Mouse (Mus musculus): Measurements from ENCODE around the gene Skp2.

Gene Skp2

DNA sequence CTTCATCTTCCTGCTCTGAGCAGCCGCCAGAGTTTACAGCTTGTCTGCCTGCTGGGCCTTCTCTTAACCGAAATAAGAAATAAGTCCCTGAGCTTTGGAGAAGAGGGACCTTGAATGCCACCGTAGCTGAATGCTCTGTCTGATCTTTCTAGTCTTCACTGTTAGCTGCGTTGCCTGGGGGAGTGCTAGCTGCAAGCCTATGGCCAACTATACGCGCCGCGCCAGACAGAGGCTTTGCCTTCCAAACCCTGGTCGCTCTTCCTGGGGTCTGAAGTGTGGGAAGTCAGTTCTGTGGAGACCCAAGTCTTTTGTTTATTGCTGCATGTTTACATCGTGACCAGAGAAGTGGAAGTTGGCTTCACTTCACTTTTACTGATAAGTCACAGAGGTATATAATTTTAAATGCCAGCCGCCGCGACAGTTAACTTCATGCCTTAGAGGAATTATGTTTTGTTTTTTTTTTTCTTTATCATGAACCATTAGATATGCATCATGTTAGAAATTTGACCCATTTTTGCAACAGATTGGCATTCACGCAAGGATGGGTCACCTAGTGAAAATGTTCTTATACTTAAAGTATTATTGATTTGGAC, 79.5 kb downstream of the Skp2 start:
- in situ Hi-C loops (cut with MseI, MboI) = no loop called here

- in situ Hi-C loops (cut with MseI, MboI) = no loop called here
These were observed 80.6 kb downstream of the Skp2 start for GRCm38 (mm10) chr15:9074671-9075070.

DNA sequence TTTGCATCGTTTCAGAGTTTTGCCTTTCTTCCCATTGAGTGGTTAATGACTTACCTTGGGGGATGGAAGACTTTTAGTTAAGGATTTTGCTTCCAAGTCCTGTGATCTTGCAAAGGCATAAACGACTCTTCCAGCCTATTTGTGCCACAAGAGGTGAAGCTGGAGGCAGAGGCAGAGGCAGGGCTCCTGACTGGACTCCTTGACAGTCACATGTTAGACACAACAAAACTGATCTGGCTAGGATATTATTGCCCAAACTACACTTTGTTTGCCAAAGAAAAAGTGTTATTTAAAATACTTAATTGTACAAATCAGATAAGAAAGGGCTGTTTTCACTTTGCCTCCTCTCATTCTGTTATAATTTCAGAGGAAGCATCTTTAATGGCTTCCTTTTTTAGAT, 81.1 kb downstream of the Skp2 start:
- in situ Hi-C loops (cut with MseI, MboI) = no loop called here

DNA sequence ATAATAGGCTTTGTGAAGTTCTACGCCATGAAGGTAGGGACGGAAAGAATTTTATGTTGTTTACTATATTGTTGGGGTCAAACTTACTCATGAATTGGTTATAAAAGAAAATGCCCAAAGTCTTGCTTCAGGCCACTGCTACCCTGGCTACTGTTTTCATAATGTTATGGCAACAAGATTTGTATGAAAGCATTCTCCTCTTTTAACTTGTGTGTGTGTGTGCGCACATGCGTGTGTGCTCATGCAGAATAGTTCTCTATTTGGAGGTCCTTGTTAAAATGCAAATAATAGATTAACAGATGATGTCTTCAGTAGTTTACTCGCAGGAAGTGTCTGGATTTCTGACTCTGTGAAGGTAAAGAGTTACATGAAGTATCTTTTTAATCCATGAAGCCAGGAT, 81.5 kb downstream of the Skp2 start:
- in situ Hi-C loops (cut with MseI, MboI) = no loop called here

DNA sequence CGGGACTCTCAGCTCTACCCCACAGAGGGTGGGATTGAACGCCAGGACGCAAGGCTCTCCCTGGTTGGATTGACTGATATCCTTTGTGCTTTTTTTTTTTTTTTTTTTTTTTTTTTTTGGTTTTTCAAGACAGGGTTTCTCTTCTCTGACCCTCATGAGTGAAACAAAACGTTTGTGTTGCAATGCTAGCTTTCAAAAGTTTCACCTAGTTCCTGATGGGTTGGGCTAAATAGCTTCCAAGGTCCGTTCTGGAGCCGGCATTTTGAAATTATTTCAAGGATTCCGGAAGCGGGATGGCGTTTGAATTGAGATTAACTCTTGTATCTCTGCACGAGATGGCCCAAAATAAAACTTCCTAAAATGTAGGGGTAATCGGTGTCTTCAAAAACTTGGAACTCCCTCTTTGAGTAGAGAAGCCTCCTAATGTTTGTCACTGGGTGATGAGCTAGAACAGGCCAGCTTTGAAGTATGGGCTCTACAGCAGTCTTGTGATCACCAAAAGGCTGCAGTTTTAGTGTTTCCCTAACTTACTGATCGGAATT, 82.1 kb downstream of the Skp2 start:
- in situ Hi-C loops (cut with MseI, MboI) = no loop called here

- in situ Hi-C loops (cut with MseI, MboI) = no loop called here
These were observed 82.6 kb downstream of the Skp2 start for GRCm38 (mm10) chr15:9072630-9073029.

DNA sequence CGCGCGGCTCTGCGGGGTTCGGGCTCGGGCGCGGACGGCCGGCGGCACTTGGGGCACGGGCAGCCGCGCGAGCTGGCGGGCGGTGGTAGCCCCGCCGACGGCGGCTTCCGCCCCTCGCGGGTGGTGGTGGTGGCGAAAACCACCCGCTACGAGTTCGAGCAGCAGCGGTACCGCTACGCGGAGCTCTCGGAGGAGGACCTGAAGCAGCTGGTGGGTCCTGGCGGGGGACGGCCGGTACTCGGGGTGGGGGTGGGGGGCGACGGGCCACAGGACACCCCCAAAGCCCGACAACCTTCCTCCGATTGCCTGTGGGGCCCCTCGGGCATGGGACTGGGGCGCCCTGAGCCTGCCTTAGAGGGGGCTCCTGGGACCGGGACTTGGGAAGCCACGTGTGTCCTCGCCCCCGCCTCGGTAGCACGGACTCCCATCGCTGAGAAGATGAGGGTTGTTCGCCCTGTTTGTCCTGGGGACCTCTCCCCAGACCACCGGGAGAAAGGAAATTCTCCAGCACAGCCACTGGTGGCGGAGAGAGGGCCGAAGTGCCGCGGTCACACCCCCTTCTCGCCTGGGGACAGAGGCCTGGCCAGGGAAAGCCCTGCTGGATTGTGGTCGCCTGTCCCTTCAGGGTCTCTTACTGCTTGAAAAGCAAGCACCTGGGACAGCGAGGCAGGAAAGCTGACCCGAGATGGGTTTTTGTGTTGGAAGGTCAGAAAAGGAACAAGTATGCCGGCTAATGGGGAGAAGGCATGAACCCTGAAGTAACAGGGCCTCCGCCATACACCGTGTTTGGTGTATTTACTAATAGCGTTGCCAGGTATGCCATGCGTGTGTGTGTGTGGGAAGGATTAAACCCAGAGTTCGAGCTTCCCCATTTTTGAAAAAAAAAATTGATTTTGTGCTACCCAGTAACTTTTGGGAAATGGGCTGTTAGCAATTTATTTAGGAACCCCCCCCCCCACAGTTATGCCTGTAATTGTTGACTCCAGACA, 83.4 kb downstream of the Skp2 start:
- in situ Hi-C loops (cut with MseI, MboI) = no loop called here

DNA sequence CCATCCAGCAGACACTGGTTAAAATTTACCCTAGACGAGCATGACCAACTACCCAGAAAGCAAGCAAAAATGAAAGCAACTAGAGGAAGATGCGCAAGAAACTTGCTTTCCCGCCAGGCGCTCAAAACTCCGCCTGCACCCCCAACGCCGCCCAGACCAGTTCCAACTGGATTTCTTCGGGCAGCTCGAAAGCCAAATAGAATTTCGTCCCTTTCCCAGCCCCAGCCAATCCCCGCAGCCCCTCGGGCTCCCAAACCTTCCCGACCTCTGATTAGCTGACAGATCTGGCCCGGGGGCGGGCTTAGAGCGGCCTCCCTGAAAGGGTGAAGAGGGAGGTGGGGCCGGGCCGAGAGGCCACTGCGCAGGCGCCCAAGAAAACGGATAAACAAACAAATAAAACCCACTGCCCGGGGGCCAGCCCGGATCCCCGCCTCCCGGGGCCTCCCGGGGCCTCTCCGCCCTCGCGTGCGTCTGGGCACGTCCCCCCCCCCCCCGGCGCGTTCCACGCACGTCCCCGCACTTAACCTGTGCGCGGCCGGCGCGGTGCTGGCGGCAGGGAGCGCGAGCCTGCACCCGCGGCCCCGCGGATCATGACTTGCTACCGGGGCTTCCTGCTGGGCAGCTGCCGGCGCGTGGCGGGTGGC, 84.2 kb downstream of the Skp2 start, which contains the start of gene Nadk2:
Gene Nadk2 (plus strand): TSS at position 349 of the 644 bp plus-strand sequence.
- in situ Hi-C loops (cut with MseI, MboI) = no loop called here

GRCm38 (mm10) chr15:9070353-9070752, 84.9 kb downstream of the Skp2 start:
- in situ Hi-C loops (cut with MseI, MboI) = no loop called here

GRCm38 (mm10) chr15:9068881-9069280, 86.3 kb downstream of the Skp2 start:
- in situ Hi-C loops (cut with MseI, MboI) = no loop called here
